Mouse (Mus musculus): ENCODE results near the gene Gm3604.
"Not testable (repeated sequence)": the region's sequence is repeated elsewhere in the genome, so short reads cannot be mapped to it uniquely, and the experiment has no call there.

Gene Gm3604

GRCm38 (mm10) chr13:62382952-62383351 is at the start of gene Gm3604:
Gene Gm3604, minus strand, starts transcription at chr13:62383177.
- peak; percentile 48 for DNase-seq (ENCODE audit: low spot score)

DNA sequence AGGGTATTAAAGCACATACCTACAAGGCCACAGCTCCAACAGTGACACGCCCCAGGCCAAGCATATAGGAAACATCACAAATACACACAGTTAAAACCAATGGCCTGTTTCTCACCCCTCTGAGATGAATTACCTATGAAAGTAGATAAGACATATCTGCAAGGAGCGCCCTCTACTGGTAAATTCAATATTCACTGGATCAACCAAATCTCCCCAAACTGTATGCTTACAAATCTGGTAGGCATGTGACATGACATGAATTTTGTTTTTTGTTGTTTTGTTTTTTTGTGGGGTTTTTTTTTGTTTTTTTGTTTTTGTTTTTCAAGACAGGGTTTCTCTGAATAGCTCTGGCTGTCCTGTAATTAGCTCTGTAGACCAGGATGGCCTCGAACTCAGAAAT is 16.2 kb upstream of the Gm3604 start:
- DNase-seq (ENCODE audit: low spot score) = not testable (repeated sequence)

GRCm38 (mm10) chr13:62390076-62390620 is 7.2 kb upstream of the Gm3604 start:
- not testable (repeated sequence) for DNase-seq (ENCODE audit: low spot score)

GRCm38 (mm10) chr13:62331786-62332185 is 51.2 kb downstream of the Gm3604 start:
- DNase-seq (ENCODE audit: low spot score) = no peak

DNA sequence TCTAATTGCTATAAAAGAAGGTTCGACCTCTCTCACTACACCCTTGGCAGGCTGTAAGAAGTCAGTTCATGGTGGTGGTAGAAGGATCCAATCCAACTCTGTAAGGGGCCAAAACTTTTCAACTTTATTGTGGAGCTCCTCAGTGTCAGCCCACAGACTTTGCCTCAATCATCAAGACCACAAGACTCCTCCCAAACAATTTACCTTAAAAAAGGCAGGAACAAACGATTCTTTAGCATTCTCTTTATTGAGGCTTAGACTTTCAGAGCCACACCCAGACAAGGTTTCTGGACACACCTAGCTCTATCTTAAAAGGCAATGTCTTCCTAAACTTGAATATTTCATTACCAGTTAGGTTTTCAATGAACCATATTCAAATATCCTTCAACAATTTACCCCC is 51.6 kb downstream of the Gm3604 start:
- no peak for DNase-seq (ENCODE audit: low spot score)
